Mouse (Mus musculus) E14TG2a.4 (cell line): Measurements from ENCODE around the gene Il31ra.

Source experiments
- CTCF ChIP-seq: conservative IDR thresholded peaks from 2 replicates; pipeline ENCODE4 v1.5.1; 2014; ENCODE audit warnings: low read length
- NANOG ChIP-seq: IDR thresholded peaks from 2 replicates; pipeline ENCODE4 v1.6.1; 2014; ENCODE audit warnings: borderline replicate concordance, low read length, mixed read lengths
- POU5F1 ChIP-seq: IDR thresholded peaks from 2 replicates; pipeline ENCODE4 v1.6.1; 2014; ENCODE audit warnings: low read length, borderline replicate concordance

DNA sequence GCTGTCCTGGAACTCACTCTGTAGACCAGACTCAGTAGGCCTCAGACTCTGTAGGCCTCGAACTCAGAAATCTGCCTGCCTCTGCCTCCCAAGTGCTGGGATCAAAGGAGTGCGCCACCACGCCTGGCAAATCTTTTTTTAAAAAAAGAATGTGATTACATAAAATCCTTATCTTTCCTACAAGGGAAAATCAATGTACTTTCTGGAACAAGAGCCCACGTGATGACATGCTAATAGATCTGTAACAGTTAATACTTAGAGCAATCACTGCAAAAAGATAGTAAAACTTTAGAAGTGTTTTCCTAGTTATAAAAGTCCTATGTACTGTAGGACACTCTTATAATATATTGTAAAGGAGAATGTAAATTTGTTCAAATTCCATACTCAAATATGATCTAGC lies 94.1 kb downstream of the Il31ra start:
- no peak for TF ChIP-seq CTCF
- no peak for TF ChIP-seq NANOG
- no peak for TF ChIP-seq POU5F1
